Mouse (Mus musculus) liver, embryonic 14.5 days (tissue): ENCODE measurements at regions not wholly inside any gene's neighbourhood (a gene's known extent, or its start where the extent isn't known, plus 50 kb on each side); places are given as distances from the start of the nearest gene placed in this dataset.

Experiments
- CTCF ChIP-seq: IDR thresholded peaks from 2 replicates; pipeline ENCODE4 v1.5.1; 2016; ENCODE audit warnings: antibody characterized with exemption, low read depth, control low read depth
- EP300 ChIP-seq: IDR thresholded peaks from 2 replicates; pipeline ENCODE4 v1.6.1; 2016; ENCODE audit warnings: antibody characterized with exemption, low read depth

GRCm38 (mm10) chr5:28010529-28010928 lies 60.6 kb upstream of the Insig1 start:
- no peak for TF ChIP-seq CTCF
- TF ChIP-seq EP300: no peak
